Mouse (Mus musculus) forebrain, embryonic 11.5 days (tissue): ENCODE results near the gene Gipc1. TPM values are rescaled to one million over a fixed set of nuclear protein-coding genes. Genes with fewer than 3 reads are reported as not detected.

Experiments
- polyA plus RNA-seq: library from polyadenylated mRNA; unstranded; fragments of >200 nt; fragmentation: Nextera tagmentation; extraction: Ambion mirVana; gene quantifications from 2 replicates; pipeline ENCODE4 v1.2.1, GENCODE M21; 2014

Gene Gipc1
- polyA plus RNA-seq, 1 experiment from 2014 or later = 217 TPM

Other genes starting within 250 kb of the Gipc1 start
- gene Scoc, start 194.3 kb upstream of the Gipc1 start, polyA plus RNA-seq = 143 and 161 TPM in 2 replicates
- gene Olfr370, start 116.9 kb upstream of the Gipc1 start, polyA plus RNA-seq = not detected in 2 replicates
- 333 and 339 TPM in 2 replicates for gene Ndufb7, start 86.0 kb upstream of the Gipc1 start, polyA plus RNA-seq
- 550 and 611 TPM in 2 replicates for gene Tecr, start 44.7 kb upstream of the Gipc1 start, polyA plus RNA-seq
- gene Dnajb1, start 44.5 kb upstream of the Gipc1 start, polyA plus RNA-seq = 73.8 and 78.5 TPM in 2 replicates
- gene Ptger1, start 14.0 kb downstream of the Gipc1 start, polyA plus RNA-seq = 0.47 and 0.60 TPM in 2 replicates
- gene Pkn1, start 46.5 kb downstream of the Gipc1 start, polyA plus RNA-seq = 28.3 and 31.6 TPM in 2 replicates
- 251 and 267 TPM in 2 replicates for gene Ddx39, start 62.5 kb downstream of the Gipc1 start, polyA plus RNA-seq
- gene Adgre5, start 88.6 kb downstream of the Gipc1 start, polyA plus RNA-seq = 12.2 and 12.6 TPM in 2 replicates
- 24.5 and 27.8 TPM in 2 replicates for gene Adgrl1, start 247.4 kb downstream of the Gipc1 start, polyA plus RNA-seq